Mouse (Mus musculus): ENCODE data around the gene Acp1.

Gene Acp1

DNA sequence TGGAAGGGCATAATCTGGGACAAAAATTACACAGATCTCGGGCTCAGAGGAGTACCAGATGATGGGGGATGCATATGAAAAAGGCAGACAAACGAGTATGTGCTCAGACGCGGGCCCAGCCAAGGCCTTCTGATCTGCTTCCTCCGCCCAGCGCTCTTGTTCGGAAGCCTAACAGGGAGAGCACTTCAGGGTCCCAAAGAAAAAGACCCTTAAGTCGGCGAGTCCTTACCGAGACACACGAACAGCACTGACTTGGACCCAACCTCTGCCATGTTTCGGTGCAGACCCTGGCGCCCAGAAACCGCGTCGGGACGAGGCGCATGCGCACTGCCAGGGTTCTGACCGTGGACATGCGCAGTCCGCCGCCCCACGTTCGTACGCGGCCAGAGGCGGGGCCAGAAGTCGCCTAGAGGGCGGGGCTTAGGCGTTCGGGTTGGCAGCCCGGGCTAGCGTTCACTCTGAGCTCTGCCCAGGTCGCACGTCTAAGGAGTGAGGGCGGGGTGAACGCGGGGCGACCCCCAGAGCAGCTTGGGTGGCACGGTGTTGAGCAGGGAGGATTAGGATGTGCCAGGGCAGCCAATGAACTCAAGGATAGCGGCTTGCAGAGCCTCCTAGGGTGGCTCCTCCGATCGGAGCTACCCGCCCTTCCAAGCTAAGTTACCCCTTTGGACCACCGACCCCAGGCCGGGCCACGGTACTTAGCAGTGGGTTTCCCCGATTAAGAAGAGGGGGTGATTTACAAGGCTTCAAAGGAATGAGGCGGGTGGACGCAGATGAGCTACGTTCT lies at the start of gene Acp1, which contains the start of gene Sh3yl1:
Gene Acp1, minus strand, starts transcription at position 329 of the 787 bp plus-strand sequence.
Gene Sh3yl1, plus strand, starts transcription at position 408 of the 787 bp plus-strand sequence.
- DNase-seq (ENCODE audit: low read depth) = peak; percentile 84

DNA sequence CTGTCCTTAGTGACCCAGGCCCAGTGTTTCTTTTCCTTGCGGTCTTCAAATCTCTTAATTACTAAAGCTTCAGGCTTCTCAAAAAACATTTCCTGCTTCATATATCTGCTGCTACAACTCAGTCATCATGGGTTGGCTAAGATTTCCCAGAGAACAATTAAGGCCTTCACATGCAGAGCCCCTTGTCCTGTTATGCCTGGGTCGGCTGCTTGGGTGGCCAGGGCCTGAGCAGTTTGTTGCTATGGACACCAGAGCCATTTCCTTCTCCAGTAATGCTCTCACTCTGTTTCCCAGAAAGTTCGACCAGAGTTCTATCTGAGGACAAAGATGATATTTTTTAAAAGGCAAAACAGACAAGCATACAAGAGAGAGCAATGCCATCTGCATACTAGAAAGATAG lies 32.8 kb upstream of the Acp1 start:
- no peak for DNase-seq (ENCODE audit: low read depth)

DNA sequence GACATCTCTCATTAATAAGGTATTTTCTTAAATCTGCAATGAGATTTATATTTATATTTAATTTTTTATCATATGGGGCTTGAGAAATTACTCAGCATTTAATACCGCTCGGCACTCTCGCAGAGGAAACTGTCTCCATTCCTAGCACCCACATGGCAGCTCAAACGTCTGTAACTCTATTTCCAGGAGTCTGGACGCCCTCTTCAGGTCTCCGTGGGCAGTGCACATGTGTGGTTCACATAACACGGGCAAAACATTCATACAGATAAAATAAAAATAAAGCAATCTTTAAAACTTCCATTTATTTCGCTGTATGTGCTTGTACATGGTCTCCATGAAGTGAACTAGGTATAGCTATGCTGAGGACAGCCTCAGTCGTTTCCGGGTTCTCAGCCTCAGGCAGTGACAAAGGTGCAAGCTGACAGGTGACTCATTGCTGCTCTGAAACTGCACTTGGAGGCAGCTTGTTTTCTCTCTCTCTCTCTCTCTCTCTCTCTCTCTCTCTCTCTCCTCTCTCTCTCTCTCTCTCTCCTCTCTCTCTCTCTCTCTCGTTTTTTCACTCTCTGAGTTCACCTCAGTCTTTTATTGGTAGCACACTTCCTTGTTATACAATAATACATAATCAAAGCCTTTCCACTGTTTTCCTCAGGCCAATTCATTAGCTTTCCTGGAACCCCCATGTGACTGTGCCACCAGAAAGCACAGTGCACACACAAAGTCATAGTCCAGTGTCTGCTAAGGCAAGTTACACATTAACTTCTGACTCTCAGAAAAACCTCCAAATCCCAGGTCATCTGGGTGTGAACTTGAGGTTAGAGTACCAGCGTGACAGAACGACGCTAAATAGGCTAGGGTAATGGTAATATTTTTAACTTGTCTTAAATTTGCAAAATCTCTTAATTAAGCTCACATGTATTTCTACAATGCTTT lies 31.9 kb upstream of the Acp1 start:
- DNase-seq (ENCODE audit: low read depth) = no peak

DNA sequence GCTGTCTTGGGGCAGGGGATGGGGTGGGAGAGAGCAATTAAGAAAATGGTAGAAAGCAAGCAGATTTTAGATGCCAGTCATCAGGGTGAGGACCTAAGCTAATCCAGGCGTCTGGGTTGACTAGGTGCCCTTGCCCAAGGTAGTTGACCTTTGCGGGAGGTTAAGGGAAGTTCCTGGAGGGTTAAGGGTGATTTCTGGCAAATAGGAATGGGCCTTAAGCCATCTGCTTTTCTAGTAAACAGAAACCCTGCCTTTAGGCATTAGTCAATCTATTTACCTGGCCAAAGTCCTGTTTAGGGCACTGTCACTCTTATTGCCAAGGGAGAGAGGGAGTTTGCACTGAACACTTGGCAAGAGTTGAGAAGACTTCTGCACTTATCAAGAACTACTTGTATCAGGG lies 25.5 kb upstream of the Acp1 start:
- DNase-seq (ENCODE audit: low read depth) = no peak

DNA sequence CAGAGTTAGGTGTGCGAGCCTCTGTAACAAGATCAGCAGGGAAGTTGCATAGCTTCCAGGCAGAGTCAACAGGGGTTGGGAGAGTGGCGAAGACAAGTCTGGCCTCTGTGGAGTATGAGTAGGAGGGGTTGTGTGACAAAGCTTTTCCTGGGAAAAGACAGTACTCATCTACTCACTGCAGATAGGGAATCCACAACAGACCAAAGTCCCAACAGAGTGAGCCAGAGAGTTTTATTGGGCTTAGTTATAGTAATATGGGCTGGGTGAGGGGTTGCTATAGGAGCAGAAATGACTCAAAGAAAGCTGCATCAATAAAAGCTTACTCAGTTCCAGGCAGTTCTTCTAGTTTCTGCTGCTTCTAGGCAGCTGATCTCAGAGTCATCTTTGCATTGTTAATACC lies 21.9 kb upstream of the Acp1 start:
- DNase-seq (ENCODE audit: low read depth) = no peak

DNA sequence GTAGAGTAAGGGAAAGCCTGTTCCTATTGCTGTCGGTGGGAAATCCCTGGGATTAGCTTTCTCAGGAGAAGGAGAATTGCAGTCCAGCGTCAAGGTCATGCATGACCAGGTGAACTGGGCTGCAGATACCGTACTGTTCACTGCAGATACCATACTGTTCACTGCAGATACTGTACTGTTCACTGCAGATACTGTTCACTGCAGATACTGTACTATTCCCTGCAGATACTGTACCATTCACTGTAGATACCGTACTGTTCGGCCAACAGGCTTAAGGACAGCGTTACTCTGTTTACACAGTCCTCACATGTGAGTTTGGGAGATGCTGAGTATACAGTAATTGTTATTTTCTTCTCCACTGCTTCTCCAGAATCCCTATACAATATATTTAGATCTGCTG lies 16.8 kb upstream of the Acp1 start:
- DNase-seq (ENCODE audit: low read depth) = no peak

DNA sequence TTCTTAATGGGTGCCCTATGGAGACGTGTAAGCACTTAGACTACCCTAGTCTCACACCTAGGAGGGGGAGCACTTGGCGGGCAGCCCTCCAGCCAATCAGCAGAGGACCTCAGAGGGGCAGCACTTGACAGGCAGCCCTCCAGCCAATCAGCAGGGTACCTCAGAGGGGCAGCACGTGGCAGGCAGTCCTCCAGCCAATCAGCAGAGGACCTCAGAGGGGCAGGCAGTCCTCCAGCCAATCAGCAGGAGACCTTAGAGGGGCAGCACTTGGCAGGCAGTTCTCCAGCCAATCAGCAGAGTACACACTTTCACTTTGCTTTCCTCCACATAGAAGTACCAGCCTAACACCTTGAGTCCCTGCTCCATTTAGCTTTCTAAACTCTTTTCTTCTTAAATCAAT lies 11.0 kb upstream of the Acp1 start:
- no peak for DNase-seq (ENCODE audit: low read depth)

DNA sequence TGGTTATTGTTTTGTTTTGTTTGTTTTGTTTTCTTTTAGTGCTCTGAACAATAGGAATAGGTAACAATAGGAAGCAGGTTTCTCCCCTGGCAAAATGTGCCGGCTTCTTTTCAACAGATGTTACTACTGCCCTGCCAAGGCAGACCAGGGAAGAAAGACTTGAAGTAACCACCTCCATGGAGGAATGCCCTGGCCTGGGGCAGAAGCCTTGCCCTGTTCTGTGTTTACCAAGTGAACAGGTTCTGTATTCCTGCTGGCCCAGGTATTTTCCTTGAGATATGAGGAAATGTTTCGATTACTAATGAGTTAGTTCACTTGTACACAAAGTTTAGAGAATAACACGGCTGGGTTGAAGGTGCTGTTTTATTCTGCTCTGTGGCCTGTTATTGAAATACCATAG lies 1.5 kb upstream of the Acp1 start:
- no peak for DNase-seq (ENCODE audit: low read depth)

DNA sequence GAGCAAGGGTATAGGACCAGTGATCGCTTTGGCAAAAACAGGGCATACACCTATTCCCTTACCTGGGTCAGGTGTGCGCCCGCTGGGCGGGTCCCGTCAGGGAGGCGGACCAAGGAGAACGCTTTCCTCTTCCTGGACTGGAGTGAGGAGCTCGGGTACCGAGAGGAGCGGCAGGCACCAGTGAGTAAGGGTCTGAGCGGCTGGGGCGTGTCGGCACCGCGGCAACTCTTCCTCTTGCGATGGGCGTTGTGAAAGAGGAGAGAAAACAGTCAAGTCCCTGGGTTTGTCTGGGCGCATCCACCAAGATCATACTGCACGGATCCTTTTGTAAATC lies 626 bp upstream of the Acp1 start:
- no peak for DNase-seq (ENCODE audit: low read depth)

DNA sequence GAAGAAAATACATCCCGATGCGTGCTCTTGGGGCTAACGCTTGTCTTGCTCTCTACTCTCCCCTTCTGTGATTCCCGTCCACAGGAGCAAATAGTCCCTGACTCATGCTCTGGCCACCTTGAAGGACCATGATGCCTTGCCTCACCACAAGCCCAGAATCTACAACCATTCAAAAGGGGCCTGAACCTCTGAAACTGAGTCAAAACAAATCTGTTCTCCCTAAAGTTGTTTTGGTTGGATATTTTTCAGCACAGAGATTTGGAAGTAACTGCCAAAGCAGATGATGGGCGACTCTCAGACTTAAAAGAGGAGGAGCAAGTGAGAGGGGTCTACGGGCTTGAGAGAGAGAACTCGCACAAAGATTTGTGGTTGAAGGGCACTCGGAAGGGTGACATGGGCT lies 529 bp downstream of the Acp1 start:
- no peak for DNase-seq (ENCODE audit: low read depth)

DNA sequence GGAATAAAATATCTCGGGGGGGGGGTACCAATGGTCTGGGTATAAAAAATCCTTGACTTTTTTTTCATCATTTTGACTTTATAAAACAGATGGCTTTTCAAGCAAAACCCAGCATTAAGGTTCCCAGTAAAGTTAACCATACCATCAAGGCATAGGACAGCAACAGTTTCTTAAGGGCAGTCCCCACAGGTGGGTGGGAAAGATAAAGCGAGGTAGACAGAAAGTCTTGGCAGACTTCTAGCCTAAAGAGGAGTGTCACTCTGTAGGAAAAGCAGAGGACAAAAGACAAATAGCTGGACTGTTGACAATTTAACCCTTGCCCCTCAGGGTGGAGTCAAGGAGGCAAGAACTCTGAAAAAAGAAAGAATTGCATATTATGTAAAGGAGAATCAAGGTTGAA lies 1.5 kb downstream of the Acp1 start:
- DNase-seq (ENCODE audit: low read depth) = peak; percentile 72

DNA sequence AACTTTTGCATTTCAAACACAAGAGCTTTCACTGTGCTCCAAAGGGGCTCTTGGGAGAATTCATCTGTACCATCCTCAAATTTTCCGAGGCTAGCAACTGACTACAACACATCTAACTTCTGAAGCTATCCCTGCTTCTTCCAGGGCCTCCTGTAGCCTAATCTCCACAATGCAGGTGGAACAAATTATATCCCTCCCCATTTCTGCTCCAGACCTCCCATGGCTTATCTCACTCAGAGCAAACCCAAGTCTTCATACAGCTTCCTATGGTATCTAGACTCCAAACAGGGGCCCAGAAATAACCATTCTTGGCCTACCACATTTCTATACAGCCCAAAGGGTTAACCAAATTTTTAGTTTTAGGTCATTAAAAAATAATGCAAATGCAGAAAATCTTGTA lies 2.7 kb downstream of the Acp1 start:
- DNase-seq (ENCODE audit: low read depth) = peak; percentile 68

DNA sequence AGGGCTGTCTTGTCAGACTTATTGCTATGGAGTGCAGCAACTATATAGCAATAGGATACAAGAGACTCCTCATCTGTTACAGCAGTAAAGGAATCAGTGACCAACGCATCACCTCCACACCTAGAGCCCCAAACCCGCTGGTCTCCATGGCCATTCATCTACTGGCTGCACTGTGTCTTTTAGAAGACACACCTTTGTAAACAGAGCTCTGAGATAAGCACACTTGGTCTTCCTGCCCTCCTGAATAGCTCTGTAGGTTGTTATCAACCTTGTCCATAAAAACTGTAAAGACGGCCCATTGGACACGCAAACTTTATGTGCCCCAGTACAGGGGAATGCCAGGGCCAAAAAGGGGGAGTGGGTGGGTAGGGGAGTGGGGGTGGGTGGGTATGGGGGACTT lies 14.3 kb downstream of the Acp1 start:
- DNase-seq (ENCODE audit: low read depth) = no peak

DNA sequence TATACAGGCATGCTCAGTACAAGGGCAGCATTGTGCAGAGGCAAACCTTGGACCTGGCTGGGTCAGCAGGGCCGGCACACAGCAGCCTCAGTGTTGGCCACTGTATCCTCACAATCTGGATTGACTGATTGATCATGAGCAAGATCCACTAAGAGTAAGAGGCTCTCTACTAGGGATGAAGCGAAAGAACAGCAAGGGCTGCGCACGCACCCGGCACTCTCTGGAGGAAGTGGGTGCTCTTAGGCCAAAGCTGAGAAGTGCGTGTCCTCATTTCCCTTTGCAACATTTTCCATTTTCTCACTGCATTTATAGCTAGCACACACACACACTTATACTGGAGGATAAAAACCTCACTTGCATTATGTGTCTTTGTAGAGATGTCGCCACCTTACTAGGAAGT lies 20.0 kb downstream of the Acp1 start:
- no peak for DNase-seq (ENCODE audit: low read depth)

DNA sequence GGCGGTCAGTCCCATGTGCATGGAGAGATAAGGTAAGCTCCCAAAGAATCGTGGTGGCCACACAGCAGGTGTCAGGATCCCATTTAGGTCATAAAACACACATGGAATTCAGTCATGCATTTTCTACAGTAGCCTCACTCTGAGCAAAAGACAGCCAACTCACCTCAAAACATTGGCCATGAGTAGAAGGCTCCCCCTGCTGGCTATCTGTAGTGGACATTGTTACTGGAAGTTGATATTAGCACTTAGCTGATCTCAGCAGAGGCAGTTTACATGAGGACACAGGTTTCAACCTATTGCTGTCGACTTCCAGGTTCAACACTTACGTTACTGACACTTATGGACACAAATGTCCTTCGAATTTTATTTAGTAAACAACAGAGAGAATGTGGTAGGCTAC lies 21.3 kb downstream of the Acp1 start:
- no peak for DNase-seq (ENCODE audit: low read depth)

DNA sequence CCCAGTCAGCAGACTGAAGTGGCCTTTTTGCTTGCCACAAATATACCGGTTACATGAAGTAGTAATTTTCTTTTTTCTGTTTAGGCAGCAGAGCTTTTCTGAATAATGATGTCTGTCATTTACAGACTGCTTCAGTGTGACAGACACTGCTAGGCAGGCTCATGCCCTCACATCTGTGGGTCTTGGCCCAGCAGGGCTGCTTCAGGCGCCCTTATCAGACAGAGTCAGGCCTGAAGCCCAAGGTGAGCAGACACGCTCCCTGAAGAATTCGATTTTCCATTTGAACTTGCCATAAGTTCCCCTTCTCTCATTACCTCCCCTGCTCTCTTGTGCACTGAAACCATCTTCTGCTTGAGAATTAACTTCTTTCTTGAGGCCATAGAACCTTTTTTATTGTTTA lies 23.4 kb downstream of the Acp1 start:
- no peak for DNase-seq (ENCODE audit: low read depth)

DNA sequence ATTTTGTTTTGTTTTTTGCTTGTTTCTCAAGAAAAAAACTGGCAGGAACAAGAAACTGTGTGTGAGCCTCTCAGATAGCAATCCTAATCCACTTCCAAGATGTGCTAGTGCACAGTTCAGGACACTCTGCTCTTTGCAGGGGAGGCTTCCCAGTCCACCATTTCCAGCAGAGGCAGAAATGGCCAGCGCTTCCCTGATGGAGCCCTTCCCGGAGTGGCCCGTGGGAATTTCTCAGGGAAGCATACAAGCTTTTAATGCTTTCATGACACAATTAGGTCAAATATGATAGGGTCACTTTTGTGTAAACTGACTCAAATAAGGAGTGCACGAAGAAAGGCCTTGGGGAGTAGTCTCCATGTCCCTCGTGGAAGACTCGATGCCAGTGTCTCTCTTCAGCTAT lies 25.5 kb downstream of the Acp1 start:
- no peak for DNase-seq (ENCODE audit: low read depth)

DNA sequence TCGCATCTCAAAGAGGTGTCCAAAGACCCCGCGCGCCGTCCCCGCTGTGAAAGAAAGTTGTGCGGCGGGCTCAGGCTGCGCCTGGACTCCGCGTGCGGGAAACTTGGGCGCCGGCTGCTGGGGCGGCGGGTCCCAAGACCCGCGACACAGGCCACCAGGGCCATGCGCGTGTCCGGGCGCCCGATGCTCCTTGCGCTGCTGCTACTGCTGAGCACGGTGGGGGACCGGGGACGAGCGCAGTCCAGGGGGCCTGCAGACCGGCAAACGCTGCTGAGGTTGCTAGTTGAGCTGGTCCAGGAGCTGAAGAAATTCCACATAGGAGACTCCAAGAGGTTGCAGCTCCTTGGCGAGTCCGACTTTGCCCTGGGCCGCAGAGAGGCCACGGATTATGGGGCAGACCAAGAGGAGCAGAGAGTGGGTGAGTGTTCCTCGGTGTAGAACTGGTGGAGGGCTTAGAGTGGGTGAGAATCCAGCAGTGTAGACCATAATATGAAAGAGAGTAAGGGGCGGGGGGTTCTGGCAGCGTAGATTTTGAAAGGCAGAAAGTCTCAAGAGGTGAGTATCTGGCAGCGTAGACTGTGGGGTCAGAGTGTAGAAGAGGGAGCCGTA lies 26.7 kb downstream of the Acp1 start:
- DNase-seq (ENCODE audit: low read depth) = no peak

DNA sequence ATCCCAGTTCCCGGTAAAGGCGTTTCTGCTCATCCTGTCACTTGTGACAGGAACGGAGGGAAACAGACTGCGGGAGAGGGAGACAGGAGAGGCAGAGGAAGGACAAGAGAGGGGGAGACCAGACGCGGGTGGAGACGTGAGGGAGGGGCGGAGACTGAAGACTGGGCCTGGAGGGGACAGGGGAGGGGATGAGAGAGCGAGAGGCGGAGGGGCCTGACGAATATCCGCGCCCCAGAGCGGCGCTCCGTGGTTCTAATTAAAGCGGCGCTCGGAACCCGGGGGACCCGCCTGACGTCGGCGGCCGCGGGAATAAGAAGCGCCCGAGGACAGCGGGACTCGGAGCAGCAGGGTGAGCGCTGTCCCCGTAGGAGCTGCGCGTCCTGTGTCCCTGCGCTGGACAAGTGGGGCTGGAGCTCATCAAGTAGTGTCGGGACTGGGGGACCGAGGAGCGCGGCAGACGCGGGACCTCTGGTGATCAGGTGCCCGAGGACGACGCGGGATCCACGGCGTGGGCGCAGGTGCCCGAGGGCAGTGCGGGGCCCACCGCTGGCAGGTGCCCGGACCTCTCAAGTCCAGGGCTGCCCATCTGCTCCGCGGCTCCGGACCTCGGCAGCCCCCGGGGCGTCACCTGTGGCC lies 27.3 kb downstream of the Acp1 start, which contains the start of gene Alkal2:
Gene Alkal2, plus strand, starts transcription at position 337 of the 636 bp plus-strand sequence.
- DNase-seq (ENCODE audit: low read depth) = no peak

DNA sequence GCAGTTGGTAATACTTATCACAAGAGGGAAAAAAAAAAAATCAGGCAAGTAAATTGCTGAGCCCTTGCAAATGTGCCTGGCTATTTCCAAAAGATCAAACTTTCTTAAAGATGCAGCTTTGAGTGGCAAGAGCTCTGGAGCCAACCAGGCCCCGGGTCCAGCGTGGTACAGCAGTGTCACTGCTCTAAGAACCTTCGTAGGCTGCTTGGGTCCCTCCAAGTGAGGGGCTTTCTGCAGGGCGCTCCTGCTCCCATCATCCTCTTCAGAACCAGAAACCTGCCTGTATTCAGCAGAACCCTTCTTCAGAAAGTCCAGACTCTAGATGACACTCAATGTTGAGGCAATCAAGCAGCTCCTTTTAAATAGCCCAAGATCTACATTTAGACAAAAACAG lies 27.8 kb downstream of the Acp1 start:
- DNase-seq (ENCODE audit: low read depth) = no peak

DNA sequence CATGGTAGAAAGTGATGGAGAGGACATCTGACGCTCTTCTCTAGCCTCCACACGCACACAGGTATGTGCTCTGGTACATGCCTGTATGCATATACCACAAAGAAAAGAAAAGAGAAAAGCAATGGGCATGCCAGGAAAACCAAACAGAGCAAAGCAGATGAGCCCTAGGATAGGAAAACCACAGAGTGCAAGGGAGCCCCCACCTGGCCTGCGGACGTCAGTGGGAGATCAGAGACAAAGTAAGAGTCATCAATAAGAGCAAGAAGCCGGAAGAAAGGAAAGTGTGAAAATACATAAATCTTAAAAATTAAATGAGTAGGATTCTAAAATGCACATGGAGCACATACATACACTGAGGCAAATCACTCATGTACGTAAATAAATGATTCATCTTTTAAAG lies 31.9 kb downstream of the Acp1 start:
- no peak for DNase-seq (ENCODE audit: low read depth)

DNA sequence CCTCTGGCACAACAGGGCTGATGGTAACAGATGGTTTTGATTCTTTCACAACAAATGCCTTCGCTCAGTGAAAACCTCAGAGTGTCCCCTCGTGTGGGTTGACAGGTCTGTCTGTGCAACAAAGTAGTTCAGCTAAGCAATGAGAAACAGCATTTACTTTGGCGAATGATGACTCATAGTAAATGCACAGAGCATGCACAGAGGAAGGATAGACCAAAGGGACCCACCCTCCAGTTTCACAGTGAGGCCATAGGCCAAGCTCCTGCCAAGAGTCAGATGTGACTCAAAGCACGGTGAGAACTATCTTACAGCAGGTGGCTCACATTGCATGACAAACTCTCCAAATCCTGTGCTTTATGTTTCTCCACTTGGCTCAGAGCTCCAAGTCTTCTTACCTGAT lies 45.6 kb downstream of the Acp1 start:
- no peak for DNase-seq (ENCODE audit: low read depth)

Data from c-Kit-positive CD71-positive TER-119-negative erythroid progenitor cells, embryonic 14.5 days (primary cell).